Mouse (Mus musculus) urinary bladder, adult 18-20 months (tissue): ENCODE measurements around the gene Kat2b.
A peak's percentile ranks its signal among the peaks of the same experiment; 100 is the strongest.
"Not testable (repeated sequence)": the region's sequence is repeated elsewhere in the genome, so short reads cannot be mapped to it uniquely, and the experiment has no call there.

Source experiments
- DNase-seq, 2 experiments: peaks; one replicate each; pipeline ENCODE4 v3.0.0; 2022; ENCODE audit warnings: low spot score in 2 of 2, mixed read lengths in 2 of 2

Kat2b gene

DNA sequence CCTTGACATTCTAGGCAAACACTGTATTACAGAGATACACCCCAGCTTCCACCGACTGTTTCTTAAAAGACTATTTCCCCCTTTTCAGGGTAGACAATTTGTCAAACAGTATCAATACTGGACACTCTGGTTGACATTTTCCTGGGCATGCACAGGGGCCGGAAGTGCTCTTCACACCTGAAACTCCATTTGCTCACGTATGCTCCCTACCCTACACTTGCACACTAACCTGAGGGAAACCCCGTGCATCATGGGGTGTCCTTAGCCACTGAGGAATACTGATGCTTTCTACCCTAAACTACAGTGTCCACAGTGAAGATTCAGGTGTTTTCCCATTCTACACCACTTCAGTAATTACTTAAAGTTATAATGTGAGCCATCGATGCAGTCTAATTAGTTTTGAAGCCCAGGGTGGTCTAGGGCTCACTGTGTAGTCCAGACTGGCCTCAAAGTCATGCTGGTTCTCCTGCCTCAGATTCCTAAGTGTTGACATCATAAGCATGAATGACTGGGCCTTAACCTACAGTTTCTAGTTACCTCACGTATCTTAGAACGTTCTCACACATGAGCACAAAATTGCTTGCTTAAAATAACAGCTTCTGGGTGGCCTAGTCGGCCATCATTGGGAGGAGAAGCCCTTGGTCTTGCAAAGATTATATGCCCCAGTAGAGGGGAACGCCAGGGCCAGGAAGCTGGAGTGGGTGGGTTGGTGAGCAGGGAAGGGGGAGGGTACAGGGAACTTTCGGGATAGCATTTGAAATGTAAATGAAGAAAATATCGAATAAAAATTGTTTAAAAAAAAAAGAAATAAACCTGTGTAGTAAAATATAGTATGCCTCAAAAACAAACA lies 30.5 kb downstream of the Kat2b start:
- no peak for DNase-seq

DNA sequence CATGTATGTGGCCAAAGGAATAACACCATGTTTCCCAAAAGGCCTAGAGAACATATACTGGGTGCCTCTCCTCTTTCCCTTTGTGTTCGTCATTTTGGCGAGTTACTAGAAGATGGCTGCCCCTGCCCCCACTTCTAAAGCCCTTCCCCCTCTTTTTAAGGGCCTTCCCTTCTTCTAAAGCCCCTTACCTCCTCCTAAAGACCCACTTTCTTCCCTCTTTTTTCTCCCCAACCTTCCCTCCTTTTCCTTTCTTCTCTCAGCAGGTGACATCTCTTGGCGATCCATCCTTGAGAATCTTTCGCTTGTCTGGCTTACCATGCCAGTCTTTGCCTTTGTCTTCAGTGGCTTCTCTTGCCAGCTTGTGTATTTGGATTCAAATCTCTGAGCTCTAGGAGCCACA lies 31.9 kb downstream of the Kat2b start:
- no peak for DNase-seq

GRCm38 (mm10) chr17:53603236-53603635 lies 36.6 kb downstream of the Kat2b start:
- not testable (repeated sequence) for DNase-seq

DNA sequence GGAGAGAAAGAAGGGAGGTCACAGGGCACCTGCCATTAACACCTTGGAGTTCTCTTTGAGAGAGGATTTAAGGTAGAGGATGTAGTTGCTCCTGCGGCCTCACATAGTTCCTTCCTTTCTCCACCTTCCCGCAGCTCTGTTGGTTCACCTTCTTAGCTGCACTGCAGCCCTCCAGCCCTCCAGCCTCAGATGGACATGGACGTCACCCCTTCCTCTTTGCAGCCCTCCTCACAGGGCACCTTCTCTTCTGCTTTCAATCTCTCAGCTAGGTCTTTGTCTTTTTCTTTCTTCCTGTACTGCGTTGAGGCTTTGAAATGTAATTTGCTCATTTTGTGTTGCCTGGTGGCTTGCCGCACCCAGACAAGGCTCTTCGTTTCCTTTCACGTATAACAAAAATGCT lies 39.4 kb downstream of the Kat2b start:
- DNase-seq: not testable (repeated sequence)

GRCm38 (mm10) chr17:53608924-53609323 lies 42.3 kb downstream of the Kat2b start:
- not testable (repeated sequence) for DNase-seq

DNA sequence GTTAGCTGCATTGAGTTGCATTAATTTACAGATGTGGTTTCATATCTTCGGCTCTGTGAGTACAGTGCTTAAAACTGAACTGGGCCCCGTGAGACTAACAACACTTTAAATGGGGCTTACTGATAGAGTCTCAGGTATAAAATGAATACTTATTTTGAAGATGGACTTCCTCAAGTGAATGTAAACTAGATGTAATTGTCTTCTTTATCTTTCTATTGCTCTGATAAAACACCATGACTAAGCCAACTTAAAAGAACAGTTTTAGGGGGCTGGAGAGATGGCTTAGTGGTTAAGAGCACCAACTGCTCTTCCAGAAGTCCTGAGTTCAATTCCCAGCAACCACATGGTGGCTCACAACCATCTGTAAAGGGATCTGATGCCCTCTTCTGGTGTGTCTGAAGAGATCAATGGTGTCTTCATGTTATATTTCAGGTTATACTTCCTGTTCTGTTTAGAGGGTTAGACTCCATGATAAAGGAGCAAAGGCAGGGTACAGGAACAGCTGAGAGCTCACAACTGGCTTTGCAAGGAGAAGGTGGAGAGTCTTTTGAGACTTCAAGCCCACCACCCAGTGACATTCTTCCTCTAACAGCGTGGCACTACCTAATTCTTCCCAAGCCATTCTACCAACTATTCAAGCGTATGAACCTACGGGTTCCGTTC lies 50.8 kb downstream of the Kat2b start:
- DNase-seq: no peak

DNA sequence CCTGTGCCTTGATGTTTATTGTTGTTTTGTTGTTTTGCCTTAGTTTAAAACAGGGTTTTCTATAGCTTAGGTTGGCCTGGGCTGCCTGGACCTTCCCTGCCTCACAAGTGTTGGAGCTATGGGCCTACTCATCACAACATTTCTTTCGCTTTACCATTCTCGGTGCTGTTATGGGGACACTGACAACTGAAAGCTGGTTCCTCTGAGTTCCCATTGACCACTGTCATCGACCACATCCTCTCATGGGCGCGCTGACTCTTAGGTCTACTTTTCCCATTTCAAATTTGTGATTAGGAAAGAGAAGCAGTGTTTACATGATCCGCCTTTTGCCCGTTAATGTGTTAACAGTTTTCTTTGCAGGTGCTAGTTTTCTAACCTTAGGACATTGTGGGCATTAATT lies 51.7 kb downstream of the Kat2b start:
- DNase-seq: no peak

- DNase-seq: no peak
These were observed 52.7 kb downstream of the Kat2b start for GRCm38 (mm10) chr17:53619391-53619790.

- DNase-seq: no peak
These were observed 54.0 kb downstream of the Kat2b start for GRCm38 (mm10) chr17:53620611-53621010.

GRCm38 (mm10) chr17:53622125-53622524 lies 55.5 kb downstream of the Kat2b start:
- DNase-seq: no peak

DNA sequence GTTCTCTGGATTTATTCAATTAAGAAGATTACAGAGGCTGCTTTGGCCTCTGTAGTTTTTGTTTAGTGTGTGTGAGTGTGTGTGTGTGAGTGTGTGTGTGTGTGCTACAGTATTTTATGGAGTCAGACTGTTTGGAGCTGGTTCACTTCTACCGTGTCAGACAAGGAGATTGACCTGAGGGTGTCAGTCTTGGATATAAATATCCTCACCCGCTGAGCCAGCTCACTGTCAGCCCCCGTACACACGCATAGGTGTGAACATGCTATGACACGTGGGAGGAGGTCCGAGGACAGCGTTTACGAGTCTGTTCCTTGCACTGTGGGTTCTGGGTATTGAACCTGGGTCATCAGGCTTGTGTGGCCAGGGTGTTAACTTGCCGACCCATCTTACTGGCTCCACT lies 57.1 kb downstream of the Kat2b start:
- DNase-seq: no peak

- no peak for DNase-seq
These were observed 59.5 kb downstream of the Kat2b start for GRCm38 (mm10) chr17:53626160-53626559.

DNA sequence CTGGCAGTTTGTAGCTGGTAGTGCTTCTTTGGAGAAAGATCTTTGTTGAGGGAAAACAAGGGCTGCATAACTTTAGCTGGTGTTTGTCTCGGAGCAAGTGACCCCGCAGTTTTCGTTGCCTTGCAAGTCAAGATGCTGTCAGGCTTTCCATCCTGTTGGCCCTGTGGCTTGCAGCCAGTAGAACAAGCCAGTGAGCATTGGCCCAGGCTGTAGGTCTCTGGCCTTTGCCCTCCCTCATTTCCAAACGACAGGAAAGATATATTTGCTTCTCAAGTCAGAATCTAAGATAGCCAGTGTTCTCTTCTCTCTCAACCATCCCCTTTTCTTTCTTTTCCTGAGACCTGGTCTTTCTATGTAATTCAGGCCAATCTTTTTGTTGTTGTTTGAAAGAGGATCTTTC lies 60.8 kb downstream of the Kat2b start:
- DNase-seq: no peak

DNA sequence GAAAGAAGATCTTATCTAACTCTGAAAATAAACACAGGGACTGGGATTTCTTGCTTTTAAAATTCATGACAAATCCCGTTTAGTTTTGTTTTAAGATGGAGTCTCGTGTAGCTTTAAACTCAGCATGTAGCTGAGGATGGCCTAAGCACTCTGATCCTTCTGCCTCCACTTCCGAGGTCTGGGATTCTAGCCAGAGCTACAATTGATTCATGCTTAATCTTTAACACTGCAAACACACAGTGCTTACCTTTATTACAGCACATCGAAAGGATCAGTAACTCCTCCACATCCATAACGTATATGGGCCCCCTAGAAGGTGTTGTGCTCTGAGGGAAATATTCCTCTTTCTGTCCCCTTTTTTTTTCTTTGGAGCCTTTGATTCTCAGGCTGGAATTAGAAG lies 61.5 kb downstream of the Kat2b start:
- no peak for DNase-seq

DNA sequence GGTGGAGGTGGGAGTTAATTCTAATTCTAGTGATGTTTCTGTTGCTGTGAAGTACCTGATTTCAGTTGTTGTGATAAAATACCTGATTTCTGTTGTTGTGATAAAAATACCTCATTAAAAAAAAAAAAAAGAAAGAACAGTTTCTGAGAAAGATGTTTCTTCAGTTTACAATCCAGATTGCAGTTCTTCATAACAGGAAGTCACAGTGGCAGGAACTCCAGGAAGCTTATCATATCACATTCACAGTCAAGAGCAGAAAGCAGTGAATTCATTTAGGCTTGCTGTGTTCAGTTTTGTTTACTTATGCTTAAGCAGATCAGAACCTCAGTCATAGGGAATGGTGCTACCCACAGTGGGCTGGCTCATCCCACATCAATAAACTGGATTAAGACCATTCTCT lies 64.7 kb downstream of the Kat2b start:
- no peak for DNase-seq

DNA sequence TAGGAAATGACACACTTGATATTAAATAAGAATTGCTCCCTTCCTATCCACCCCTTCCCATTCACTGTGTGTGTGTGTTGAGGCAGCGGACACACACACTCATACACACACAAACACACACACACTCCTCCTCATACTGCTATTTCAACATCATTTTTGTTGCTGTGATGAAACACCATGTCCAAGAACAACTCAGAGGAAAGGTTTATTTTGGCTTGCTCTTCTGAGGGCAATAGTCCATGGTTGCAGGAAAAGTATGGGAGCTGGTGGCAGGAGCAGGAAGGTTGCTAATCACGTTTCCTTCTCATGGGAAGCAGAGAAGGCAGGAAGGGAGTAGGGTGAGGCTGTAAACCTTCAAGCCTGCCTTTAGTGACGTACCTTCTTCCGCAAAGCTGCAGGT lies 76.7 kb downstream of the Kat2b start:
- DNase-seq: no peak

DNA sequence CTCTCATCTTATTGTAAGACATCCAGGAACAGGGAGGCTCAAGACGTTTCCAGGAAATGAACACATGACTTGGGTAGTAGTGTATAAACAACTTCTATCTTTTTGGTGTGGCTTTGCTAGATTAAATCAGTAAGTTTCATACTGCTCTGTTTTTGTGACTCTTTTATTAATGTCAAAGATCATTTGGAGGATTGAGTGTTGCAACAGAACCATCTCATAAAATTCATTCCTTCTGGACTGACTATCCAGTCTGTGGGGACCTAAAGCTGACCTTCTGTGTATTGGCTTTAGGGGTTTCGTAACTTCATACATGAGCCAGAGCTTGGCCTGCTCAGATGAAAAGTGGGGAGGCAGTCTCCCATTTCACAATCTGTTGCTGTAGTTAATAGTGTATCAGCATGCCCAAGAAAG lies 83.6 kb downstream of the Kat2b start:
- peak in 1 of 2 experiments; percentile 58 for DNase-seq

- no peak for DNase-seq
These were observed 87.9 kb downstream of the Kat2b start for GRCm38 (mm10) chr17:53654596-53654995.

- no peak for DNase-seq
These were observed 88.4 kb downstream of the Kat2b start for GRCm38 (mm10) chr17:53655081-53655480.

GRCm38 (mm10) chr17:53655959-53656358 lies 89.3 kb downstream of the Kat2b start:
- DNase-seq: no peak

GRCm38 (mm10) chr17:53656369-53656860 lies 89.8 kb downstream of the Kat2b start:
- DNase-seq: no peak

GRCm38 (mm10) chr17:53657391-53657790 lies 90.7 kb downstream of the Kat2b start:
- not testable (repeated sequence) for DNase-seq

DNA sequence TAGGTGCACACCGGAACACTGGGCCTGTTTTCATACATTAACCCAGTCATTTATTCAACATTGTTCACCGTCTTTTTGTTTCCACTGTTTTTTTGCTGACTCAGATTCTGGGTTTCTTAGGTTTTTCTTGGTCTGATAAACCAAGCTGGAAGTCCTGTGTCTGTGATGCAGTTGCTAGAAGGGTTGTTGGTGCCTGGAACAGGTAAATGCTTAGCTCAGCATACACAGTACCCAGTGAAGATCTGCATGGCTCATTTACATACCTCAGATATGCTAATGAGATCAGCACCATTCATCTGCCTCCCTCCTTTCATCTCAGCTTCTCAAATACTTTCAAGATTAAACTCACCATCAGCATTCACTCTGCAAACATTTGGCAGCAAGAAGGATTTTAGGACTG lies 92.0 kb downstream of the Kat2b start:
- DNase-seq: no peak
